Mouse (Mus musculus): ENCODE data around the gene Col15a1. TPM values are rescaled to one million over a fixed set of nuclear protein-coding genes. Genes with fewer than 3 reads are reported as not detected.

The Col15a1 gene
- polyA plus RNA-seq, 2 experiments = 0.29 to 0.40 TPM

- DNase-seq (ENCODE audit: low read depth in 3 of 3, low spot score in 3 of 3) (no peak), ATAC-seq (ENCODE audit: insufficient read depth) (no peak)
- H3K36me3 ChIP-seq (replicated peaks; ENCODE audit: control insufficient read depth, insufficient read depth, low read depth) = no peaks in the 10 kb centered on the region
- H3K9ac ChIP-seq (replicated peaks) = no peak overlapping the region
- no peak overlapping the region for H3K4me2 ChIP-seq (ENCODE audit: low read depth)
- H3K27ac ChIP-seq = no peak overlapping the region
- H3K4me3 ChIP-seq (ENCODE audit: insufficient read depth in 1 of 2, low read depth in 2 of 2, low read length in 2 of 2) = no peak overlapping the region
- 68% methylated on average over 4 of the region's 4 CpGs for WGBS (ENCODE audit: insufficient replicate concordance)
- no peak for TF ChIP-seq CTCF (IDR thresholded peaks at IDR 0.05; ENCODE audit: low read depth)
- no peak for TF ChIP-seq EP300 (IDR thresholded peaks at IDR 0.05; ENCODE audit: low read depth)
- no peaks in the 10 kb centered on the region for H3K27me3 ChIP-seq (ENCODE audit: control insufficient read depth, insufficient read depth, low read length)
- H3K9me3 ChIP-seq (ENCODE audit: control insufficient read depth, low read length) = no peaks in the 10 kb centered on the region
- peaks cover 29 to 41% of the 10 kb centered on the region in 2 experiments for H3K4me1 ChIP-seq (replicated peaks; ENCODE audit: control insufficient read depth in 2 of 2, insufficient read depth in 2 of 2, low read length in 1 of 2)
These were observed 85.0 kb downstream of the Col15a1 start for GRCm38 (mm10) chr4:47292956-47293355.

- TF ChIP-seq CTCF (IDR thresholded peaks at IDR 0.05; ENCODE audit: low read depth) = no peak
- Histone ChIP-seq H3K27me3 (ENCODE audit: control insufficient read depth, insufficient read depth, low read length) (no peaks in the 10 kb centered on the region), H3K9me3 (ENCODE audit: control insufficient read depth, low read length) (no peaks in the 10 kb centered on the region; the same call in 1 of the 2 replicates), H3K4me3 (ENCODE audit: insufficient read depth in 1 of 2, low read depth in 2 of 2, low read length in 2 of 2) (peak overlapping the region; percentile 2 to 16; a peak in 2 of 4 replicates), H3K36me3 (replicated peaks; ENCODE audit: control insufficient read depth, insufficient read depth, low read depth) (no peaks in the 10 kb centered on the region), H3K27ac (peak overlapping the region; percentile 88), H3K4me1 (replicated peaks; ENCODE audit: control insufficient read depth in 2 of 2, insufficient read depth in 2 of 2, low read length in 1 of 2) (peaks cover 29 to 42% of the 10 kb centered on the region in 2 experiments), H3K4me2 (ENCODE audit: low read depth) (peak overlapping the region; percentile 70), H3K9ac (replicated peaks) (peak overlapping the region; percentile 50)
- ATAC-seq (ENCODE audit: insufficient read depth) (peak; percentile 91), DNase-seq (ENCODE audit: low read depth in 3 of 3, low spot score in 3 of 3) (peak; percentile 53 to 60 (median 57))
- 21% methylated on average over 16 of the region's 16 CpGs for WGBS (ENCODE audit: insufficient replicate concordance)
These were observed 86.0 kb downstream of the Col15a1 start for GRCm38 (mm10) chr4:47293771-47294543.

GRCm38 (mm10) chr4:47294544-47295070 is 86.6 kb downstream of the Col15a1 start:
- peak; percentile 83 for ATAC-seq (ENCODE audit: insufficient read depth)
- Histone ChIP-seq H3K4me3 (ENCODE audit: insufficient read depth in 1 of 2, low read depth in 2 of 2, low read length in 2 of 2) (peak overlapping the region in 1 of 2 experiments; percentile 2; a peak in 2 of 4 replicates), H3K9ac (replicated peaks) (peak overlapping the region; percentile 50), H3K27me3 (ENCODE audit: control insufficient read depth, insufficient read depth, low read length) (no peaks in the 10 kb centered on the region), H3K9me3 (ENCODE audit: control insufficient read depth, low read length) (no peaks in the 10 kb centered on the region; the same call in 1 of the 2 replicates), H3K4me2 (ENCODE audit: low read depth) (peak overlapping the region; percentile 70), H3K27ac (peak overlapping the region; percentile 88), H3K36me3 (replicated peaks; ENCODE audit: control insufficient read depth, insufficient read depth, low read depth) (no peaks in the 10 kb centered on the region), H3K4me1 (replicated peaks; ENCODE audit: control insufficient read depth in 2 of 2, insufficient read depth in 2 of 2, low read length in 1 of 2) (peaks cover 29 to 42% of the 10 kb centered on the region in 2 experiments)
- TF ChIP-seq EP300 (IDR thresholded peaks at IDR 0.05; ENCODE audit: low read depth) (peak; percentile 74), CTCF (IDR thresholded peaks at IDR 0.05; ENCODE audit: low read depth) (no peak)
- 16% methylated on average over 7 of the region's 7 CpGs for WGBS (ENCODE audit: insufficient replicate concordance)
- DNase-seq (ENCODE audit: low read depth in 3 of 3, low spot score in 3 of 3) = peak; percentile 49 to 52 (median 50)

GRCm38 (mm10) chr4:47295547-47295946 is 87.6 kb downstream of the Col15a1 start:
- 26% methylated on average over 3 of the region's 3 CpGs for WGBS (ENCODE audit: insufficient replicate concordance)
- peaks cover 29 to 42% of the 10 kb centered on the region in 2 experiments for H3K4me1 ChIP-seq (replicated peaks; ENCODE audit: control insufficient read depth in 2 of 2, insufficient read depth in 2 of 2, low read length in 1 of 2)
- H3K4me3 ChIP-seq (ENCODE audit: insufficient read depth in 1 of 2, low read depth in 2 of 2, low read length in 2 of 2) = no peak overlapping the region
- no peaks in the 10 kb centered on the region for H3K36me3 ChIP-seq (replicated peaks; ENCODE audit: control insufficient read depth, insufficient read depth, low read depth)
- no peak overlapping the region; the same call in 1 of the 2 replicates for H3K9ac ChIP-seq (replicated peaks)
- no peak for TF ChIP-seq EP300 (IDR thresholded peaks at IDR 0.05; ENCODE audit: low read depth)
- TF ChIP-seq CTCF (IDR thresholded peaks at IDR 0.05; ENCODE audit: low read depth) = no peak
- peak overlapping the region; percentile 70 for H3K4me2 ChIP-seq (ENCODE audit: low read depth)
- DNase-seq (ENCODE audit: low read depth in 3 of 3, low spot score in 3 of 3) (peak in 2 of 3 experiments; percentile 38 to 53), ATAC-seq (ENCODE audit: insufficient read depth) (peak; percentile 42)
- no peaks in the 10 kb centered on the region for H3K27me3 ChIP-seq (ENCODE audit: control insufficient read depth, insufficient read depth, low read length)
- no peaks in the 10 kb centered on the region; the same call in 1 of the 2 replicates for H3K9me3 ChIP-seq (ENCODE audit: control insufficient read depth, low read length)
- H3K27ac ChIP-seq = peak overlapping the region; percentile 88

- WGBS (ENCODE audit: insufficient replicate concordance) = 58% methylated on average over 2 of the region's 2 CpGs
These were observed 92.7 kb downstream of the Col15a1 start for GRCm38 (mm10) chr4:47300701-47301100.

More at GRCm38 (mm10) chr4:47300701-47301100, 92.7 kb downstream of the Col15a1 start:
- Histone ChIP-seq H3K36me3 (replicated peaks; ENCODE audit: control insufficient read depth, insufficient read depth, low read depth) (no peaks in the 10 kb centered on the region), H3K27ac (no peak overlapping the region), H3K9ac (replicated peaks) (no peak overlapping the region), H3K4me3 (ENCODE audit: insufficient read depth in 1 of 2, low read depth in 2 of 2, low read length in 2 of 2) (no peak overlapping the region), H3K27me3 (ENCODE audit: control insufficient read depth, insufficient read depth, low read length) (no peaks in the 10 kb centered on the region), H3K4me2 (ENCODE audit: low read depth) (no peak overlapping the region), H3K9me3 (ENCODE audit: control insufficient read depth, low read length) (no peaks in the 10 kb centered on the region; the same call in 1 of the 2 replicates), H3K4me1 (replicated peaks; ENCODE audit: control insufficient read depth in 2 of 2, insufficient read depth in 2 of 2, low read length in 1 of 2) (peaks cover 9 to 26% of the 10 kb centered on the region in 2 experiments)
- TF ChIP-seq EP300 (IDR thresholded peaks at IDR 0.05; ENCODE audit: low read depth) = no peak
- TF ChIP-seq CTCF (IDR thresholded peaks at IDR 0.05; ENCODE audit: low read depth) = no peak
- DNase-seq (ENCODE audit: low read depth in 3 of 3, low spot score in 3 of 3) (no peak), ATAC-seq (ENCODE audit: insufficient read depth) (no peak)

Data from liver, embryonic 14.5 days (tissue).